Mouse (Mus musculus): ENCODE measurements around the gene Magea6.
"Not testable (repeated sequence)": the region's sequence is repeated elsewhere in the genome, so short reads cannot be mapped to it uniquely, and the experiment has no call there.

Gene Magea6

DNA sequence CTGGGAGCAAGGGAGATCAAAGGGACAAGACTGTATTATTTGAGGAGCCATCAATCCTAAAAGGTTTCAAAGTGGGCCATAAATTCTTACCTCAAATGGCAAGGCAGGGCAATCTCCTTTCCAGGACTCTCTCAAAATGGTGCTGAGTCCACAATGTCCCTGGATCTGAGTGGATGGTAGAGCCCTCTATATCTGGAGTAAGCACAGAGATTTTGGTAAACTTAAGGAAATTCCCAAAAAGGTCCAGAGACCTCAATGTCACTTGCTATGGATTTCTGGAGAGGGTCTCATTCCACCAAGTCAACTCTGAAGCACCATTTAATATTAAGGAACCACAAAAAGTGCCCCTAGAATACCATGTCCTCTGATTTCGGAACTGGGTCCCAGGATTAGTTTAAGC is at the start of gene Magea6:
TSS of gene Magea6 (minus strand) at position 101 of the 400 bp plus-strand sequence.
- not testable (repeated sequence) for ATAC-seq (ENCODE audit: insufficient number of reproducible peaks, low FRiP score, low TSS enrichment)

DNA sequence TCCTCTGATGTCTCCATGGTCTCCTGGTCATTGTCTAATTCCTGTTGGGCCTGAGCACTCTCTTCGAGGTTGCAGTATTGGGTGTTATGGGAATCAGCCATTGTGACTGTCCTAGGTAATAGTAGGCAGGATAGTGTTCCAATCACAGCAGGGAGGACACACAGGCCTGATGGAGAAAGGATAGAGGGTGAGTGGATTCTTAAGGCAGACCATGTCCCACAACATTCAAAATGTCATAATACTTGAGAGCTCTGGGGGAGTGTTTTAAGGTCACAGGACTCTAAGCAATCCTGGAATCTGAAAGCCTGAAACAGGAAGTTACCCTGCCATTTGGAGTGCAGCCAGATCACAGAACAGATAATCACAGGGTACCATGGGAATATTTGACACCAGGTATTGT is 13.6 kb upstream of the Magea6 start, which contains the start of gene Magea3:
TSS of gene Magea3 (minus strand) at position 101 of the 400 bp plus-strand sequence.
- not testable (repeated sequence) for ATAC-seq (ENCODE audit: insufficient number of reproducible peaks, low FRiP score, low TSS enrichment)

DNA sequence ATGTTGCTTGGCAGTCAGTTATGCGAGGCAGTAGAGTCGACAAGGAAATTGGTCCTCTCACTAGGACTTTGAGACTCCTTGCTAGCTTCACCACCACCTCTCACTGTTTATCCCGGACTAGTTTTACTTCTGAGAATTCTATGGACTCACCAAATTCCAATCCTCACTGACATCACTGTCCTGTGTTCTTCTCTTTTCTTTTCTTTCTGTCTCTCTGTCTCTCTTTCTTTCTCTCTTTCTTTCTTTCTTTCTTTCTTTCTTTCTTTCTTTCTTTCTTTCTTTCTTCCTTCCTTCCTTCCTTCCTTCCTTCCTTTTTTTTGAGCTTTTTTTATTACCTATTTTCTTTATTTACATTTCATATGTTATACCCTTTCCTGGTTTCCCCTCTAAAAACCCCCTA is 45.6 kb downstream of the Magea6 start, which contains the start of gene Cldn34b1:
TSS of gene Cldn34b1 (minus strand) at position 101 of the 400 bp plus-strand sequence.
- ATAC-seq (ENCODE audit: insufficient number of reproducible peaks, low FRiP score, low TSS enrichment) = not testable (repeated sequence)

Measured in cerebellum, adult (tissue).